Mouse (Mus musculus): ENCODE results near the gene Ctag2. TPM values are rescaled to one million over a fixed set of nuclear protein-coding genes. Genes with fewer than 3 reads are reported as not detected.

The Ctag2 gene
- polyA plus RNA-seq (2016; fragmentation: Nextera tagmentation; extraction: Ambion mirVana): not detected in 2 replicates

DNA sequence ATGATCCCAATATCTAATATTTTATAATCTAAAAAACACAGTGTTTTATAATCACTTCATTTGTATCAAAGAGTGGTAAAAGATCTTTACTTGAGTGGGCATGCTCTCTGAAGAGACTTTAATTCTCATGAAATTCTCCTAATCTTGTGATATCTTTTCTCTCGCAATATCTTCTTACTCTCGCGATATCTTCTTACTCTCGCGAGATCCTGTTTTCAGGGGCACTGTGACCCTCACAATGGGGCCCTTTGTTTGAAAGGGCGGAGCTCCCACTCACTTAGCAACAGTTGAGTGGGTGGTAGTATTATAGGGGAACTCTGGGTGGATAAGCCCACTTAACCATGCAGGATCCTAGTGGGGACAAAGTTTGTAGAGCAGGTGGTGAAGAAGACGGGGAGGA lies at the start of gene Ctag2:
Gene Ctag2, plus strand, starts transcription at position 301 of the 400 bp plus-strand sequence.
- Histone ChIP-seq H3K4me3 (replicated peaks) (no peak within 1 kb of the TSS), H3K4me2 (no peak within 1 kb of the TSS), H3K27me3 (no peaks in the 10 kb centered on the region), H3K27ac (no peak within 1 kb of the TSS), H3K9ac (no peak within 1 kb of the TSS), H3K36me3 (replicated peaks) (no peaks in the 10 kb centered on the region), H3K4me1 (no peaks in the 10 kb centered on the region), H3K9me3 (no peaks in the 10 kb centered on the region)
- 90% methylated on average over 7 of the region's 7 CpGs for WGBS
- ATAC-seq (ENCODE audit: low FRiP score): no peak

Measured in forebrain, embryonic 12.5 days (tissue).